Mouse (Mus musculus): ENCODE measurements around the gene Faap20. TPM values are rescaled to one million over a fixed set of nuclear protein-coding genes. Genes with fewer than 3 reads are reported as not detected.
A peak's percentile ranks its signal among the peaks of the same experiment; 100 is the strongest.

The Faap20 gene
- polyA plus RNA-seq, 1 experiment from 2014 or later, result 87.4 TPM

DNA sequence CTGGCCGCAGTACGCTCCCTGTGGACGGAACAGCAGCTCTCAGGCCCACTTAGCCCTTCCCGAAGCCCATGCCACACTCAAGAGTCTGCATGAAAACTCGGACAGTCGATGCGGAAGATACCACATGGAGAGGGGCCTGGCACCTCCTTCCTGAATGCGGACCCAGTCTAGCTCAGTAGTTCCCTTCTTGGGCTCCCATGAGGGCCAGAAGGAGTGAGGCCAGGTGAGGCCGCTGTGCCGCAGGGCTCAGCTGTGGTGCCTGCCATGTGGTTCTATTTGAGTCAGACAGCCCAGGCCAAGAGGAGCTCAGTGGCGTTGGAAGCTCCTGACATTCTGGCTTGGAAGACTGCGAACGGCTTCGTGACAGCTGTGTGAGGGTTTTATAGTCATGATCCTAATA lies 44.8 kb downstream of the Faap20 start:
- no peak for ATAC-seq (ENCODE audit: insufficient number of reproducible peaks, insufficient read depth, low FRiP score, low TSS enrichment)

DNA sequence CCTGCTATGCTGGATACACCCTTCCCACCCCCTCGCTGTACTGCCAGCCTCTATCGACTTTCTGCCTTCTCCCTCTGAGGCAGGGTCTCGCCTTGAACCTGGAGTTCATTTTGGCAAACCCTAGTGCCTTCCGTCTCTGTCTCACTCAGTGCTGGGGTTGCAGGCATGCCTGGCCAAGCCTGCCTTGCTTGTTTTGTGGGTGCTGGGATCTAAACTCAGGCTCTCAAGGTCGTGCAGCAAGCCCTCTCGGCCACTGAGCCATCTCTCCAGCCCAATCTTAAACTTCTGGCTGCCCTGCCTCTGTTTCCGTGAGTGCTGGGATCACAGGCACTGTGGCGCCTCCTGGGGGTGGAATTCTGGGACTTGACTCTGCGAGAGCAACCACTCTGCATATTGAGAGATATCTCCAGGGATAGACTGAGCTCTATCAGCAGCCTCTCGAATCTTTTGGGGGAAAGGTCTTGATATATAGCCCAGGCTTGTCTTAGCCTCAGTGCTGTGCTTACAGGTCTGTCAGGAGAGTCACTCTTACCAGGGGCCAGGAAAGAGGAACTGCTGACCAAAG lies 45.5 kb downstream of the Faap20 start:
- ATAC-seq (ENCODE audit: insufficient number of reproducible peaks, insufficient read depth, low FRiP score, low TSS enrichment), result no peak
- Histone ChIP-seq H3K9ac (no peak overlapping the region), H3K4me2 (replicated peaks) (no peak overlapping the region), H3K27me3 (no peaks in the 10 kb centered on the region), H3K9me3 (no peaks in the 10 kb centered on the region), H3K27ac (no peak overlapping the region), H3K4me1 (no peaks in the 10 kb centered on the region), H3K4me3 (no peak overlapping the region), H3K36me3 (no peaks in the 10 kb centered on the region)
- 76% methylated on average over 10 of the region's 10 CpGs for WGBS

More for the DNA sequence above, 44.8 kb downstream of the Faap20 start:
- WGBS, result 87% methylated on average over 14 of the region's 14 CpGs
- no peaks in the 10 kb centered on the region for H3K4me1 ChIP-seq
- no peak overlapping the region for H3K4me2 ChIP-seq (replicated peaks)
- H3K9ac ChIP-seq, result no peak overlapping the region
- H3K36me3 ChIP-seq, result no peaks in the 10 kb centered on the region
- no peak overlapping the region for H3K4me3 ChIP-seq
- H3K27ac ChIP-seq, result no peak overlapping the region
- H3K9me3 ChIP-seq, result no peaks in the 10 kb centered on the region
- H3K27me3 ChIP-seq, result no peaks in the 10 kb centered on the region

DNA sequence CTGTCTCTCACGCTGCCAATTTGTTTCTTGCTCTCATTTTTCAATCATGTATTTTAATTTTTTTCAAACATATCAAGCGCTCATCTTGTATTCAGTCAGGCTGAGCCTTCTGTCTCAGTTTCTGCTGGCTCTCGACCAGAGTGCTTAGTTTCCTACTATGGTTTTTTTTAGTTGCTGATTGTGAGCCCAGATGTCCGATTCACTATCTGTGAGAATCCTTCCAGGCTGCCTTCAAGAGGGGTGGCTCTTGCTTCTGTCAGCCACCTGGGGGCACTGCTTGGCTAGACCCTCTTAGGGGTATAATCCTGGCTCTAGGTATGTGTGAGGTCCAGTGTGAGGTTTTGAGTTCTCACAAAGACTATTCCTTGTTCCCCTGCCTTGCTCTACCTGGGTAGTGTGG lies 46.4 kb downstream of the Faap20 start:
- H3K27me3 ChIP-seq, result no peaks in the 10 kb centered on the region
- H3K4me3 ChIP-seq, result no peak overlapping the region
- no peaks in the 10 kb centered on the region for H3K36me3 ChIP-seq
- 68% methylated on average over 4 of the region's 4 CpGs for WGBS
- ATAC-seq (ENCODE audit: insufficient number of reproducible peaks, insufficient read depth, low FRiP score, low TSS enrichment), result no peak
- no peak overlapping the region; the same call in 1 of the 2 replicates for H3K27ac ChIP-seq
- no peaks in the 10 kb centered on the region for H3K4me1 ChIP-seq
- H3K9me3 ChIP-seq, result no peaks in the 10 kb centered on the region
- H3K9ac ChIP-seq, result no peak overlapping the region
- H3K4me2 ChIP-seq (replicated peaks), result no peak overlapping the region

DNA sequence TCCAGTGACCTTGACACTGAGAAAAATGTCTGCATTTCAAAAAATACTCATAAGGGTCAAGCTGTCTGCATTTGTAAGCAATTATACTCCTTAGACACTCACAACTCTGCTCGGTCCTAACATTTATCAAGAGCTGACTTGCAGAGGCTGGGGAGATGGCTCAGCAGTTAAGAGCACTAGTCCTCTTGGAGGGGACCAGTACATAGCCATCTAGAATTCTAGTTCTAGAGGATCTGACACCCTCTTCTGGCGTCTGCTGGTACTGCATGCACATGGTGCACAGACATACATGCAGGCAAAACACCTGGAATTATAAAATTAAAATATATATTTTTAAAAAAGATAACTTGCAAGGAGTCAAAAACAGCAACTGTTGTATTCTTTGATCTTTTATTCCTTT lies 47.5 kb downstream of the Faap20 start:
- H3K27ac ChIP-seq, result no peak overlapping the region
- 41% methylated on average over 2 of the region's 2 CpGs for WGBS
- H3K4me3 ChIP-seq, result no peak overlapping the region
- no peaks in the 10 kb centered on the region for H3K36me3 ChIP-seq
- no peak overlapping the region for H3K4me2 ChIP-seq (replicated peaks)
- no peak for ATAC-seq (ENCODE audit: insufficient number of reproducible peaks, insufficient read depth, low FRiP score, low TSS enrichment)
- 0 out of 2 replicates have a peak, but pooled peaks cover 6% of the 10 kb centered on the region for H3K4me1 ChIP-seq
- no peaks in the 10 kb centered on the region for H3K27me3 ChIP-seq
- H3K9ac ChIP-seq, result no peak overlapping the region
- H3K9me3 ChIP-seq, result no peaks in the 10 kb centered on the region

DNA sequence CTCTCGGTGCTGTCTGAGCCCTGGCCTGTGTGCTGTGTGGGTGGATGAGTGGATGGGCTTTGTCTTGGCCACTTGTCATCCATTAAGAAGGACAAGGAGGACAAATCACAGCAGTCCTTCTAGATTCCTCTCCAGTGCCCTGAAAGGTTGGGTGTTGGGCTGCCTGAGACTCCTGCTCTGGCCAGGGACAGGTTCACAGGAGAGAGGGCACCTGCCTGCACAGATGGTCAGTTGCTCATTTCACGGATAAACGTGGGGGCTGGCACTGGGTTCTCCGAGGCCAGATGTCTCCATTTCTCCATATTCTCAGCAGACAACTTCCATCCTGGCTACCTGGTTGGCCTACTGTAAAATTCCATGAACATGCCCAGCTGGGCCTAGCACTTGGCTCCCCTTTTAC lies 49.2 kb downstream of the Faap20 start:
- H3K4me1 ChIP-seq, result 0 out of 2 replicates have a peak, but pooled peaks cover 7% of the 10 kb centered on the region
- 84% methylated on average over 4 of the region's 4 CpGs for WGBS
- ATAC-seq (ENCODE audit: insufficient number of reproducible peaks, insufficient read depth, low FRiP score, low TSS enrichment), result no peak

DNA sequence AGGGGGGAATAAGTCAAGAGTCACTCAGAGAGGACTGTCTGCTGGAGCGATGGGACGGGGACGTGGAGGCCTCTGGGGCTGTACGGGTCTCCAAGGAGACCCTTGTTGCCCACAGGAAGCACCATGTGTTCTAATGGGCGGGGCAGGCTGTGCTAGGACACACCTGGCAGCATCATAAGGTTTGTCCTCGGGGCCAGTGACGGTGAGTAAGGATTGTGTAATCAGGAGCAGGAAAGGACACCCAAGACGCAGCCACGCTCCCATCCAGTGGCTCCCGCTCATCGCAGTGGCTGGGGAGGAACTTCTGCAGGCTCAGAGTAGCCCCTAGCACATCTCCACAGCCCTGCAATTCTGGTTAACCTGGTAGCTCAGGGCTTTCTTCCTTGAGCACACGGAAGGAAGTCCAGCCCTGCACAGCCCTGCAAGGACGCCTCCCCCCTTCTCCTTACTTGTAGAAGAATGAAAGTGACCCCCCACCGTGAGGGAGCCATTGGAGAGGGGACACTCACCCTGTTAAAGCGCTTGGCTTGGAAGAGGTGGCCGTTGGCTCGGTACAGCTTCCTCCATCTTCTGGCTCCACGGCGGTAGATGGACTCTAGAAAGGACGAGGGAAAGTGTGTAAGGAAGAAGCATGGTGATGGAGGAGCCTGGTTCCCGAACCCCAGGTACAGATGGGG lies 51.0 kb downstream of the Faap20 start:
- H3K27ac ChIP-seq, result no peak overlapping the region
- 80% methylated on average over 21 of the region's 21 CpGs for WGBS

More for the DNA sequence above, 49.2 kb downstream of the Faap20 start:
- Histone ChIP-seq H3K27ac (no peak overlapping the region), H3K4me3 (no peak overlapping the region), H3K27me3 (no peaks in the 10 kb centered on the region), H3K36me3 (no peaks in the 10 kb centered on the region), H3K9me3 (no peaks in the 10 kb centered on the region), H3K9ac (no peak overlapping the region), H3K4me2 (replicated peaks) (no peak overlapping the region)

DNA sequence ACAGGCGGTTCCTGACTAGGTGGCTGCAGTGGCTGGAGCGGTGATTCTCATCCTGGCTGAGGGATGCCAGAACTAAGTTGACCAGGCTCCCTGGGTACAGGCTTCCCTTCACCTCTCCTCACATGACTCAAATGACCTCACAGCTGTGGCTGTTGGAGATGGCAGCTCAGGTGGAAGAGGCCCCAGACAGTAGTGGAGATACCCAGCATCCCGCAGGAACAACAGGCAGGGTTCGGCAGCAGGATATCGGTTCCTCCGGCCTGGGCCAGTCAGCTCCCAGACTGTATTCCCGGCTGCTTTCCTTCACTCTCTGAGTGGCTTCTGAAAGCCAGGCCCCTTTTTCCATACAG lies 51.5 kb downstream of the Faap20 start:
- H3K9ac ChIP-seq, result no peak overlapping the region
- H3K9me3 ChIP-seq, result no peaks in the 10 kb centered on the region
- H3K4me3 ChIP-seq, result no peak overlapping the region
- ATAC-seq (ENCODE audit: insufficient number of reproducible peaks, insufficient read depth, low FRiP score, low TSS enrichment), result no peak
- peak overlapping the region; percentile 18; the same call in 1 of the 2 replicates for H3K27ac ChIP-seq
- peaks cover 10% of the 10 kb centered on the region; the same call in 1 of the 2 replicates for H3K4me1 ChIP-seq
- H3K4me2 ChIP-seq (replicated peaks), result no peak overlapping the region
- H3K36me3 ChIP-seq, result no peaks in the 10 kb centered on the region
- 89% methylated on average over 7 of the region's 7 CpGs for WGBS
- H3K27me3 ChIP-seq, result no peaks in the 10 kb centered on the region

More for the DNA sequence above, 51.0 kb downstream of the Faap20 start:
- H3K4me3 ChIP-seq, result no peak overlapping the region
- no peaks in the 10 kb centered on the region for H3K9me3 ChIP-seq
- no peak overlapping the region for H3K9ac ChIP-seq
- no peak for ATAC-seq (ENCODE audit: insufficient number of reproducible peaks, insufficient read depth, low FRiP score, low TSS enrichment)
- H3K27me3 ChIP-seq, result no peaks in the 10 kb centered on the region
- H3K4me1 ChIP-seq, result 0 out of 2 replicates have a peak, but pooled peaks cover 7% of the 10 kb centered on the region
- no peak overlapping the region for H3K4me2 ChIP-seq (replicated peaks)
- H3K36me3 ChIP-seq, result no peaks in the 10 kb centered on the region

DNA sequence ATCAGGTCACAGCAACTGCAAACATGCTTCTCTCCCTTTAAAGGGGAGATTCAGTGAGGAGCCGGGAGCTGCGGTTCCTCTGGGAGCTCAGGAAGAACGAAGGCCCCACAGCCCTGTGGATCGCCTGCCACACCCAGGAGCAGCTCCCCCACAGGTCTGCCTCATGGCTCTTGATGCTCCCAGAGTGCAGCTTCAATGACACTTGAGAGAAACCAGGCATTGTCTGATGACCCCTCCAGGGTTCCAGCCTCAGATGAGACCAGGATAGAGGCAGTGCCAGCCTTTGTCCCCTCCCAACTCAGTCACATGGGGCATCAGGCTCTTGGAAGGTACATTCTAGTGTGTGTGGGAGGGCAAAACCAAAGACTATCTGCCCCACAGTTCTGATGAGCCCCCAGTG lies 52.4 kb downstream of the Faap20 start:
- no peaks in the 10 kb centered on the region for H3K9me3 ChIP-seq
- H3K27me3 ChIP-seq, result no peaks in the 10 kb centered on the region
- WGBS, result 40% methylated on average over 4 of the region's 4 CpGs
- peaks cover 18% of the 10 kb centered on the region; the same call in 1 of the 2 replicates for H3K4me1 ChIP-seq
- no peak for ATAC-seq (ENCODE audit: insufficient number of reproducible peaks, insufficient read depth, low FRiP score, low TSS enrichment)
- H3K36me3 ChIP-seq, result no peaks in the 10 kb centered on the region
- H3K4me3 ChIP-seq, result no peak overlapping the region
- peak overlapping the region; percentile 70 for H3K27ac ChIP-seq
- no peak overlapping the region for H3K9ac ChIP-seq
- no peak overlapping the region for H3K4me2 ChIP-seq (replicated peaks)

DNA sequence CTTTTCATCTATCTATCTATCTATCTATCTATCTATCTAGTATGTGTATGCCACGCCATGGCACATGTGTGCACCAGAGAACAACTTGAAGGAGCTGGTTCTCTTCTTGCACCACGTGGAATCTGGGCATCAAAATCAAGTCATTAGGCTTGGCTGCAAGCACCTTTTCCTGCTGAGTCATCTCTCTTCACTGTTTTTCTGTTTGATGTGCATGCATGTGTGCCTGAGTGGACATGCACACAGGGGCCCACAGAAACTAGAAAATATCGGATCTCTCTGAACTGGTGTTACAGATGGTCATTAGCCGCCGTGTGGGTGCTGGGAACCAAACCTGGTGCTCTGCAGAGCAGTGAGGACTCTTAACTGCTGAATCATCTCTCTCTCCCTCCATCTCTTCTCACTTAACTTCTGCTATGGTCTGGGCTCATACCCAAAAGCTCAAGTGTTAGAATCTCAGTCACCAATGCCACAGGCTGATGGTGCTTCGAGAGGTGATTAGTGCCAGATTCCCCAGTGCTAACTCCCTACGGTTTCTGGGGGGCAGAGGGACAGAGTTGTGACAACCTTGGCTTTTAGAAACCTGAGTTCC lies 55.0 kb downstream of the Faap20 start:
- WGBS, result 86% methylated on average over 7 of the region's 7 CpGs
- no peak for ATAC-seq (ENCODE audit: insufficient number of reproducible peaks, insufficient read depth, low FRiP score, low TSS enrichment)
- Histone ChIP-seq H3K9ac (no peak overlapping the region), H3K9me3 (no peaks in the 10 kb centered on the region), H3K4me1 (peaks cover 31% of the 10 kb centered on the region; the same call in 1 of the 2 replicates), H3K4me3 (no peak overlapping the region), H3K27me3 (no peaks in the 10 kb centered on the region), H3K27ac (no peak overlapping the region), H3K4me2 (replicated peaks) (no peak overlapping the region), H3K36me3 (no peaks in the 10 kb centered on the region)

DNA sequence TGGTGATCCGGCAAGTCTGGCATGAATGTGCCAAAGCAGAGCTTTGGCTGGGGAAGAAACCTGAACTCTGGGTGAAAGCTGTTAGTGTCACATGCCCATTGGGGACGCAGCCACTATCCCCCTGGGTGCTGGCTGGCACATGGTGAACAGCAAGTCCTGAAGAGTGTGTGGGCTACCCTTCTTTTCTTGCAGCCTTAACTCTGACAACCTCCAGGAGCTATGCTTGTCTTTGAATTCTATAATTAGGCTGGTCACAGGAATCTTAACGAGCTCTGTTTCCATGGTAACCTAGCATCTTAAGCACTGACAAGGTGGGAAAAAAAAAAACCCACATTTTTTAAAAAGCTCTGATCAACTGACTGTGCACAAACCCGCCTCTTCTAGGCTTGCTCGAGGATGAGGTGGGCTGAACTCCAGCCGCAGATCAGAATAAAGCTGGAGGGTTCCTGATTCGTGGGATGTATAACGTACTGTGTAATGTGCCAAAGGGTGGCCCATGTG lies 56.0 kb downstream of the Faap20 start:
- Histone ChIP-seq H3K27me3 (no peaks in the 10 kb centered on the region), H3K27ac (no peak overlapping the region), H3K4me2 (replicated peaks) (no peak overlapping the region), H3K4me3 (no peak overlapping the region), H3K4me1 (peaks cover 31% of the 10 kb centered on the region; the same call in 1 of the 2 replicates), H3K36me3 (no peaks in the 10 kb centered on the region), H3K9me3 (no peaks in the 10 kb centered on the region), H3K9ac (no peak overlapping the region)
- 50% methylated on average over 8 of the region's 8 CpGs for WGBS
- ATAC-seq (ENCODE audit: insufficient number of reproducible peaks, insufficient read depth, low FRiP score, low TSS enrichment), result no peak
